Mouse (Mus musculus) liver, embryonic 14.5 days (tissue): ENCODE measurements around the gene Per1.

Source experiments
- CTCF ChIP-seq: IDR thresholded peaks from 2 replicates; pipeline ENCODE4 v1.5.1; 2016; ENCODE audit warnings: antibody characterized with exemption, low read depth, control low read depth
- EP300 ChIP-seq: IDR thresholded peaks from 2 replicates; pipeline ENCODE4 v1.6.1; 2016; ENCODE audit warnings: antibody characterized with exemption, low read depth

GRCm38 (mm10) chr11:69151004-69151403 is 56.0 kb downstream of the Per1 start:
- no peak for TF ChIP-seq CTCF
- TF ChIP-seq EP300 = no peak
